Mouse (Mus musculus) testis, adult 2 months (tissue): Measurements from ENCODE around the gene Amtn.

Experiments used
- CTCF ChIP-seq: fragments of 200-500 bp; IDR thresholded peaks from 2 replicates; pipeline ENCODE4 v1.5.1; 2012; ENCODE audit warnings: low read depth, mild to moderate bottlenecking, inconsistent platforms, low read length, moderate library complexity; ENCODE audit not compliant: control insufficient read depth, insufficient read depth, insufficient replicate concordance
- POLR2A ChIP-seq: fragments of 200-500 bp; IDR thresholded peaks from 2 replicates; pipeline ENCODE4 v1.6.1; 2012; ENCODE audit warnings: low read depth, mild to moderate bottlenecking, inconsistent platforms, low read length, moderate library complexity; ENCODE audit not compliant: control insufficient read depth

GRCm38 (mm10) chr5:88401464-88401863 is 25.6 kb downstream of the Amtn start:
- TF ChIP-seq POLR2A (no peak), CTCF (no peak)
